Mouse (Mus musculus): Measurements from ENCODE around the gene Gosr2.

DNA sequence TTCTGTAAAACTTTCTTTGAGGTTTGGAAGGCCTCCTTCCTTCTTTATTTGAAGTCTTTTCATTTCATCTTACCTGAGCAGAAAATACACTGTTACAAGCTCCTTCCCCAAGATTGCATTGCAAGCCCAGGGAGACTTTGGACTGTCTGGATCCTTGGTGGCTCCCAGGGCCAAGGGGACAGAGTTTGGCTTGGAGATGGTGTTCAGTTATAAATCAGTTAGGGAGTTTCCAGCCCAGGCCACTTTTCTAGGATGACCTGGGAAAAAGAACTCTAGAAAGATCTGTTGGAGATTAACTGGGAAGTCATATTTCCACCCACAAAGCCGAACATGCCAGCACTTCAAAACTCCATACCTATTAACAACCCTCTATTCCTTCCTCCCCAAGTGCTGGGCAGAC, 12.3 kb upstream of the Gosr2 start:
- TF ChIP-seq CTCF (IDR thresholded peaks at IDR 0.05; ENCODE audit: borderline replicate concordance, insufficient read depth, low read depth, low read length) (no peak), POLR2A (IDR thresholded peaks at IDR 0.05; ENCODE audit: borderline replicate concordance, insufficient read depth, low read length) (no peak)

Measured in cerebellum, adult 2 months (tissue).